Mouse (Mus musculus): ENCODE data around the gene Heca. TPM values are rescaled to one million over a fixed set of nuclear protein-coding genes. Genes with fewer than 3 reads are reported as not detected.

The Heca gene
- polyA plus RNA-seq, 2 experiments: 8.1 to 19.2 TPM

GRCm38 (mm10) chr10:17903449-17903848, 44.4 kb downstream of the Heca start:
- WGBS: 91% methylated on average over 2 of the region's 2 CpGs
- Histone ChIP-seq H3K4me1 (ENCODE audit: control insufficient read depth, insufficient read depth, low read length) (no peaks in the 10 kb centered on the region), H3K4me2 (replicated peaks; ENCODE audit: low read depth, low read length, severe bottlenecking) (no peak overlapping the region), H3K36me3 (ENCODE audit: control insufficient read depth, insufficient read depth, low read length) (peaks cover 26% of the 10 kb centered on the region; the same call in 1 of the 2 replicates), H3K9ac (ENCODE audit: low read depth, low read length, severe bottlenecking) (no peak overlapping the region), H3K27ac (replicated peaks; ENCODE audit: low read depth, low read length) (no peak overlapping the region), H3K4me3 (replicated peaks; ENCODE audit: low read length) (no peak overlapping the region), H3K27me3 (ENCODE audit: control insufficient read depth, insufficient read depth, low read length) (no peaks in the 10 kb centered on the region), H3K9me3 (ENCODE audit: control insufficient read depth, low read length) (no peaks in the 10 kb centered on the region)
- DNase-seq (ENCODE audit: low spot score): no peak
- TF ChIP-seq POLR2A (IDR thresholded peaks at IDR 0.05; ENCODE audit: borderline replicate concordance, extremely low read depth, insufficient read depth, insufficient read length): no peak
- ATAC-seq (ENCODE audit: low FRiP score, low read depth): no peak

DNA sequence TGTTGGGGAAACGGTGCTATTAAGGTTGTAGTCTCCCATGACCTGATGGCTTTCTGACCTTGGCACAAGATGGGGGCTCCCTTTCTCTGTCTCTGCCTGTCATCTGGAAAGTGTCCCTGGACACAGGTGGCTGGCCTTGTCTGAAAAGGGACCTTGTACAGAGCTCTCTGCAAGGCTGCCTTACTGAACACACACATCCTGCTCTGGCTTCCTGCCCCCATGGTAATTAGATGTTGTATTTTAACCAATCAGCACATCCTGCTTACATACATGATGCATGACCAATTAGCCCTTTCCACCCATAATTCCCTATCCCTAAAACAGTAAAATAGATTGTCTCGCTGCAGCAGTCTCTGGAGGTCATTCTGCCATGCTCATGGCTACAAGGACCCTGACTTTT, 67.1 kb downstream of the Heca start:
- ATAC-seq (ENCODE audit: low FRiP score, low read depth): no peak

DNA sequence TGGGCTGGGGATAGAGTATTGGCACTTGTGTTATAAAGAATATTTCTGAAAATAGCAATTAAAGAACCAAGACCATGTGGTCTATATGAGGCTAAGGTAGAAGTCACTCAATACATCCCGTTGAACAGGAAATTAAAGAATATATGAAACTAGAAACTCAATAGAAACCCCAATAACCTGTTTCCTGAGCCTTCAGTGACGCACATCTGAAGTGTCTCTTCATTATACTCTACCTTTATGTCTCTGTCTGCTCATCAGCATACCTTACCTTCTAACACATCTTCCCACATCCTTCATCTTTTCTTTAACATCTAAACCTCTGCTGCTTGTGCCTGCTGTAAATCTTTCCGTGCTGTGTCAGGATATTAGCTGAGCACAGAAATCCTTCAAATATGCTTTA, 67.8 kb downstream of the Heca start:
- H3K9ac ChIP-seq (ENCODE audit: low read depth, low read length, severe bottlenecking): no peak overlapping the region
- TF ChIP-seq POLR2A (IDR thresholded peaks at IDR 0.05; ENCODE audit: borderline replicate concordance, extremely low read depth, insufficient read depth, insufficient read length): no peak
- DNase-seq (ENCODE audit: low spot score) (no peak), ATAC-seq (ENCODE audit: low FRiP score, low read depth) (no peak)
- no peak overlapping the region for H3K27ac ChIP-seq (replicated peaks; ENCODE audit: low read depth, low read length)
- no peaks in the 10 kb centered on the region for H3K27me3 ChIP-seq (ENCODE audit: control insufficient read depth, insufficient read depth, low read length)
- H3K4me1 ChIP-seq (ENCODE audit: control insufficient read depth, insufficient read depth, low read length): peaks cover 6% of the 10 kb centered on the region
- H3K4me3 ChIP-seq (replicated peaks; ENCODE audit: low read length): no peak overlapping the region
- no peaks in the 10 kb centered on the region for H3K9me3 ChIP-seq (ENCODE audit: control insufficient read depth, low read length)
- 70% methylated on average over 3 of the region's 3 CpGs for WGBS
- H3K36me3 ChIP-seq (ENCODE audit: control insufficient read depth, insufficient read depth, low read length): no peaks in the 10 kb centered on the region
- no peak overlapping the region for H3K4me2 ChIP-seq (replicated peaks; ENCODE audit: low read depth, low read length, severe bottlenecking)

More for the DNA sequence above, 67.1 kb downstream of the Heca start:
- TF ChIP-seq POLR2A (IDR thresholded peaks at IDR 0.05; ENCODE audit: borderline replicate concordance, extremely low read depth, insufficient read depth, insufficient read length): no peak
- Histone ChIP-seq H3K36me3 (ENCODE audit: control insufficient read depth, insufficient read depth, low read length) (no peaks in the 10 kb centered on the region), H3K4me3 (replicated peaks; ENCODE audit: low read length) (no peak overlapping the region), H3K9me3 (ENCODE audit: control insufficient read depth, low read length) (no peaks in the 10 kb centered on the region), H3K9ac (ENCODE audit: low read depth, low read length, severe bottlenecking) (no peak overlapping the region), H3K4me1 (ENCODE audit: control insufficient read depth, insufficient read depth, low read length) (peaks cover 6% of the 10 kb centered on the region), H3K27ac (replicated peaks; ENCODE audit: low read depth, low read length) (no peak overlapping the region), H3K4me2 (replicated peaks; ENCODE audit: low read depth, low read length, severe bottlenecking) (no peak overlapping the region), H3K27me3 (ENCODE audit: control insufficient read depth, insufficient read depth, low read length) (no peaks in the 10 kb centered on the region)
- 69% methylated on average over 2 of the region's 2 CpGs for WGBS
- DNase-seq (ENCODE audit: low spot score): no peak

DNA sequence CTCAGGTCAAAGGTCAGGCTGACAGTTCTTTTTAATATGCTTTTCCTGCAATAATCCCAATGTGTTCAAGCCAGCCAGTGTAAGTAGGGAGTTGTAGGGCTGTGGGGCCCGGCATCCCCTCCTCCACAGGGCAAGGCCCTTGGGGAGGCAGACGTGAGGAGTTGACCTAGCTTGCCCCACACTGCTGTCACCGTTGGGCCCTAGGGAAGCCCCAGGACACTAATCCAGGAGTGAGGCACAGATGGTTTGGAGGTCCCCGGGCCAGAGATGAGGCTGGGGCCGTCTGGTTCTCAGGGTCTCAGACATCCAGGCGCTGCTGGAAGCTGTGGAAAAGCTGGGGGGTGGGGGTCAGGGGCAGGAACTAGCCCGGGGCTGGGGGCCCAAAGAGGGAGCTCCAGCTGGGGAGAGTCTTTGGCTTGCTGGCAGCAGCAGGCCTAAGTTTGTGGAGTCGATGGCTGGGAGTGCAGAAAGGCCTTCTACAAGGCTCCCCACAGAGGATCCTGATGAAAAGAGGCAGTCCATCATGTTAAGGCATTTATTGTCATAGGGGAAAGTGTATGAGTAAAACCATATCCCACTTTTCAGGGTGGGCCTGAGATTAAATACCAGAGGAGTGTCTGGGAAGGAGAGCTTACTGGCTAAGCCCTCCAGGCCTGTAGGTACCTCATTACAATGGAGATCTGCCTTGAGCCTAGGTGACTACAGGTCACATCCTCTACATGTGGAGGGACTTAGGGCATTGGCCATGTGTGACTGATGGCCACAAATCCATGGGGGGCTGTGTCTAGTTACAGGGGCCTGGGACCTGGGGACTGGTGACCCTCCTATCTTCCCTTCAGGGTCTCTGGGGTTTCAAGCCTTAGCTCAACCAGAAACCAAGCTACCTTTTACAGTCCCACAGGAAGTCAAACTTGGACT, 69.6 kb downstream of the Heca start:
- no peak for DNase-seq (ENCODE audit: low spot score)
- no peak overlapping the region for H3K4me2 ChIP-seq (replicated peaks; ENCODE audit: low read depth, low read length, severe bottlenecking)
- H3K27me3 ChIP-seq (ENCODE audit: control insufficient read depth, insufficient read depth, low read length): no peaks in the 10 kb centered on the region
- H3K9ac ChIP-seq (ENCODE audit: low read depth, low read length, severe bottlenecking): no peak overlapping the region
- no peaks in the 10 kb centered on the region for H3K36me3 ChIP-seq (ENCODE audit: control insufficient read depth, insufficient read depth, low read length)
- H3K4me3 ChIP-seq (replicated peaks; ENCODE audit: low read length): no peak overlapping the region
- TF ChIP-seq POLR2A (IDR thresholded peaks at IDR 0.05; ENCODE audit: borderline replicate concordance, extremely low read depth, insufficient read depth, insufficient read length): no peak
- WGBS: 11% methylated on average over 8 of the region's 8 CpGs
- H3K4me1 ChIP-seq (ENCODE audit: control insufficient read depth, insufficient read depth, low read length): peaks cover 6% of the 10 kb centered on the region
- ATAC-seq (ENCODE audit: low FRiP score, low read depth): no peak
- H3K9me3 ChIP-seq (ENCODE audit: control insufficient read depth, low read length): no peaks in the 10 kb centered on the region
- H3K27ac ChIP-seq (replicated peaks; ENCODE audit: low read depth, low read length): no peak overlapping the region

- no peak overlapping the region for H3K27ac ChIP-seq (replicated peaks; ENCODE audit: low read depth, low read length)
- no peak overlapping the region for H3K4me3 ChIP-seq (replicated peaks; ENCODE audit: low read length)
- H3K4me2 ChIP-seq (replicated peaks; ENCODE audit: low read depth, low read length, severe bottlenecking): no peak overlapping the region
- H3K9ac ChIP-seq (ENCODE audit: low read depth, low read length, severe bottlenecking): no peak overlapping the region
- no peaks in the 10 kb centered on the region for H3K36me3 ChIP-seq (ENCODE audit: control insufficient read depth, insufficient read depth, low read length)
- 32% methylated on average over 5 of the region's 5 CpGs for WGBS
- no peaks in the 10 kb centered on the region for H3K27me3 ChIP-seq (ENCODE audit: control insufficient read depth, insufficient read depth, low read length)
- no peaks in the 10 kb centered on the region for H3K9me3 ChIP-seq (ENCODE audit: control insufficient read depth, low read length)
- ATAC-seq (ENCODE audit: low FRiP score, low read depth): peak; percentile 84
- TF ChIP-seq POLR2A (IDR thresholded peaks at IDR 0.05; ENCODE audit: borderline replicate concordance, extremely low read depth, insufficient read depth, insufficient read length): no peak
- H3K4me1 ChIP-seq (ENCODE audit: control insufficient read depth, insufficient read depth, low read length): no peaks in the 10 kb centered on the region
- DNase-seq (ENCODE audit: low spot score): peak; percentile 84
Observed at GRCm38 (mm10) chr10:17869822-17870662, 77.8 kb downstream of the Heca start.

Measured in limb, embryonic 14.5 days (tissue).